Mouse (Mus musculus): ENCODE data around the gene Naa35. TPM values are rescaled to one million over a fixed set of nuclear protein-coding genes. Genes with fewer than 3 reads are reported as not detected.

The Naa35 gene
- total RNA-seq (2021): 10 to 100 TPM; 32.0 to 36.5 TPM
- long read RNA-seq, experiment 1, transcript Naa35-201 (23 exons, 3,793 nt): major isoform, 10 of 16 reads
- long read RNA-seq, experiment 1, partial matches to known transcripts: 2 of 16 reads
- long read RNA-seq, experiment 1, other reads (novel, unspliced or antisense): 4 of 16 reads
- long read RNA-seq, experiment 2, transcript Naa35-201 (23 exons, 3,793 nt): major isoform, 9 of 18 reads
- long read RNA-seq, experiment 2, partial matches to known transcripts: 3 of 18 reads
- long read RNA-seq, experiment 2, other reads (novel, unspliced or antisense): 6 of 18 reads

DNA sequence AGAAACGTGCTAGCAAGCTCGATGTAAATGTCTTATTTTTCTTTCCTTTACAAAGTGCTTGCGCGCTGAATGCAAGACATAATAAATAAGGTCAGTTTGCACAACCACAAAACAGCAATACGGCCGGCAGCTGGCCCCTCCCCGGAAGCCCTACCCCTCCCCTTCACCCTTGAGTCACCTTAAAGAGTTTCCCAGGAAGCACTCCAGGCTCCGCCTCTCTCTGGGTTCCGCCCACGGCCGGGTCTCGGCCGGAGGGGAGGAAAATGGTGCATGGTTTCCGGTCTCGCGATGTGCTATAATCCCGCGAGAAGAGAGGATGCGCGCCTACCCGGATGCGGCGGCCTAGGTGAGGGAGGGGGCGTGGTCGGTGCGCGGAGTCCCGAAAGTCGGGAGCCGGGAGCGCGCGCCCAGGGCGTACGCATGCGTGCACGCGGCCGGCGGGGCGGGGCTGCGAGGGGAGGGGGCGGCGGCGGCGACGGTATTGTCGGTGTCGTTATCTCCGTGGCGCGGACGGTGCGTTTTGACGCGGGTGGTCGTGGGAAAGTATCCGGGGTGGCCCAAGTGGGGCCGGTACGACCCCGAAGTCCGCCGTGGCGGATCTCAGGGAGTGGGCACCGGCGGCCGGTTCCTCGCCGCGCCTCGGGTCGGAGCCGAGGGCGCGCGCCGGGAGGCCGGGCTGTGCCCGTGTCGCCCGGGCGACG, at the start of gene Naa35, which contains the start of gene Agtpbp1:
TSS of gene Naa35 (plus strand) at position 313 of the 701 bp plus-strand sequence.
TSS of gene Agtpbp1 (minus strand) at position 281 of the 701 bp plus-strand sequence.
- DNase-seq: peak; percentile 98 to 100
- intact Hi-C loops (cut with DNase I): loop anchor here (1.0 kb wide), 1 partner anchor 28 kb away; no protein-coding TSS in a partner anchor

DNA sequence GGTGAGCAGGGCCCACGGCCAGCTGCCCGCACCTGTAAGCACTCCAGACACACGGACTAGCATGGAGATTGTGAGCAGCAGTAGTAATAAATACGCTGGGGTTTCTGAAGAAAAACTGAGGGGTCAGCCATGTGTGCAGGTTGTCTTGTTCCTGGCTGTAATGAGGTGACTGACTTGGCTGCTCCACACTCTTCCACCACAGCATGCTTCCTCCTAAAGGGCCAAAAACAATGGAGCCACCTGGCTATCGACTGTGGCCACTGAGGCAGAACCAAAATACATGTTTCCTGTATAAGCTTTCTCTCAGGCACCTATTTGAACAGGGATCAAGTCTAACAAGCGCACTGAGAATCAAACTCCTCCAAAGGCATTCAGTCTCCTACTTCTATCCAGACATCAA, 49.3 kb upstream of the Naa35 start:
- DNase-seq: no peak
- intact Hi-C loops (cut with DNase I): no loop called here

DNA sequence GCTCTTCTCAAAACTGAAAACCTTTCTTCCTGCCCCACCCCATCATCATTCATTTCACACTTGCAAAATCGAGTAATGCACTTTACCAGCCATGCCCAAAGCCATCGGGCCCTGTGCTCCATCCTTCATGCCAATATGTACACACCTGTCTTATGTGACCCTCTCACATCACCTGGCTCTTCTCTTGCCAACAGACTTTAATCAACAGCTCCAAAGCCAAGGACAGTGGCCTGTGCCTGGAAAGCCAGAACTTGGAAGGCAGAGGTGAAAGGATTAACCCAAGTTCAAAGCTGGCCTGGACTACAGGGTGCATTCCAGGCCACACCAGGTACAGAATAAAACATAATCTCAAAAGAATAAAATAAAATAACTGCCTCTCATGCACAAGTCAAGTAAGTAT, 48.4 kb upstream of the Naa35 start:
- DNase-seq: no peak
- intact Hi-C loops (cut with DNase I): no loop called here

DNA sequence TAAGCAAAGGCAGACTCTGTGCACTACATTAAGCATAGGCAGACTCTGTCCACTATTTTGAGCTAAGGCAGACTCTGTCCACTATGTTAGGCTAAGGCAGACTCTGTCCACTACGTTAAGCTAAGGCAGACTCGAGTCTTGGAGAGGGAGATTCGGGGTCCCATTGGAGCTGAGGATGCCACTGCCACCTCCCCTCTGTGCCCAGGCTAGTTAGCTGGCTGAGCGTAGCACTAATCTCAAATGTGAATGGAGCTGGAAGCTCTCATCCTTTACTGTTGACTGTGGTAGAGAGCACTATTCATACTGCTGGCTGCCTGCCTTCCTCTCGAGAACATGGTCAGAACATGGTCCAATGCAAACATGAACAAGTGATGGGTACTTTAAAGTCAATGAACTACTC, 46.4 kb upstream of the Naa35 start:
- DNase-seq: no peak
- intact Hi-C loops (cut with DNase I): no loop called here

DNA sequence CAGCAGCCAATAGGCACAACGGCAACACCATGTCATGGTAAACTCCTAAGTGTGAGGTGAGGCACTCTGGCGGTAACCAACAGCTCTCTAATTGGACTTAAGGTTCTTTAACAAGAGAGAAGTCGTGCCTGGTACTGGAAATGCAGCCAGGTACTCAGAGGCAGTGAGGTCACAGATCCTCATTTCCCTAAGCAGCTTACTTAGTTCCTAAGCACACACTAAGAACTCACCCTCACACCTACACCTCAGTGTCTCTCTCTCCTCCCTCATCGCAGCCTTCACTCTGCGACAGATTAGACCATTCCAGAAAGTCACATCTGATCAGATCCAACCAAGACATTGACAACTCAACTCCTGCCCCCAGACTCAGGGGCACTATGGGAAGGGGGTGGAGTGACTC, 45.0 kb upstream of the Naa35 start:
- intact Hi-C loops (cut with DNase I): no loop called here
- no peak for DNase-seq

DNA sequence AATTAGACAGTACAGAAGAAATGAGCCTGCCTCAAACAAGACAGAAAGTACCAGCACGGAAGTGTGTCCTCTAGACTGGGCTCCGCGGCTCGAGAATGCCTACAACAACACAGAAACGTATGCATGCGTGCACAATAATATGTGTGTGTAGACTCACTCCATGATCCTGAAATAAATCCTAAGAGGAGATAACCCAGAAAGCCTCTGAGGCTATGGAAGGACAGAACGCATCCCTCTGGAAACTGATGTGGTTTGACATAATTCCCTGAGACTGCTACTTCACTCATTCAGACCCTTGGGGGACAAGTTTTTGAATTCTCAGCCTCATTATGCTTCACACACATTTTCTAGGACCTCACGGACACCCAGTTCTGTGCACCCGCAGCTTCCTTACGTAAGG, 42.6 kb upstream of the Naa35 start:
- no peak for DNase-seq
- intact Hi-C loops (cut with DNase I): no loop called here

DNA sequence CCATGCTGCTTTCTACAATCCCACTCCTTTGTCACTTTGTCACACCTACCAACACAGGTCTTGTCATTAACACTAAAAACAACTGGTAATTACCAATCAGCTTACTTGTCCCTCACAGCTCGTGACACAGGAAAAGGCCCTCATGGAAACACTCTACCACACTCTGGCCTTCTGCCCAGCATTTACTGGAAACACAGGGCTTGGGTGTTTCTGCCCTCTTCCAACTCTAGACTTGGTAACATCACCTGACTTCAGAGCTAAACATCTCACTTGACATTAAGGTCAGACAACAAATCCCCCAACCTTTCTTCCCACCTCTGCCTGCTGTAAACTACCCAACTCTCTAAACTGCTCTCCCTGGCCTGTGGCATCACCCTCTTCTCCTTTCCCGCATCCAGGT, 38.0 kb upstream of the Naa35 start:
- intact Hi-C loops (cut with DNase I): no loop called here
- no peak for DNase-seq

DNA sequence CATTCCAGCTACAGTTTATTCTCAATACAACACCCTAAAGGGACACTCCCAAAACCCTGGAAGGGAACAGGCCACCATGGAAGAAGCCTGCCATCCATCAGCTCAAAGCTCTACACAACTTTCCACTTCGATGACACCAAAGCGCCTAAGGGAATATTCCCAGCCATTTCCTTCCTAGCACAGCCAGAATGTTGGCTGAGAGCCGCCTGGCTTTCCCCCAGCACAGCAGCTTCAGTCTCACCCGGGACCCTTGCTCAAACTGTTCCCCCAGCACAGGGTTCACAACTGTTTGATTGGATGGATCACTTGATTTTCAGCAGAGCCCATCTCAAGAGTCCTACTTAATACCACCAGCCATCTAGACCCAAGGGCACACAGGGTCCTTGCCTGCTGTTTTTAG, 37.3 kb upstream of the Naa35 start:
- intact Hi-C loops (cut with DNase I): no loop called here

DNA sequence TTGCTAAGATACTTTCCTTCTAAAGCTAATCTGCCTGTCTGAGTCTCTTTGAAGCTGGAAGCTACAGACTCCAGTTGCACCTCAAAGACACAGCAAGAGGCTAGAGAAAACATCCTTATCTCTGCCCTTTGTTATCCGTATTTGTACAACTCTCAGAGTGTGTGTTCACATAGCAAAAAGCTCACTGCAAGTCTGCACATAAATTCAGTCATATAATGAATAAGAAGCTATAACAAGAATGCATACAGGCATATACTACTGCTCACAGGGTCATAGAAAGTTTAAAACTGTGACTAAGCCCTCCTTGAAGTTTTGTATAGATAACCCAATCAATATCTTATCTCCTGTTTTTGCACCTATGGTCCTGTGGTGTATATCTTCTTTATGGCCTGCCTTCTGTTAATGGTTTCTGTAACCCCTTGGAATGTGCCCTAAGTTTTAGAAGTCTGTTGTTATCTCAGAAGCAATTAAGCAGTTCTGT, 35.7 kb upstream of the Naa35 start:
- intact Hi-C loops (cut with DNase I): no loop called here
- DNase-seq: no peak

More for the DNA sequence above, 37.3 kb upstream of the Naa35 start:
- DNase-seq: no peak

DNA sequence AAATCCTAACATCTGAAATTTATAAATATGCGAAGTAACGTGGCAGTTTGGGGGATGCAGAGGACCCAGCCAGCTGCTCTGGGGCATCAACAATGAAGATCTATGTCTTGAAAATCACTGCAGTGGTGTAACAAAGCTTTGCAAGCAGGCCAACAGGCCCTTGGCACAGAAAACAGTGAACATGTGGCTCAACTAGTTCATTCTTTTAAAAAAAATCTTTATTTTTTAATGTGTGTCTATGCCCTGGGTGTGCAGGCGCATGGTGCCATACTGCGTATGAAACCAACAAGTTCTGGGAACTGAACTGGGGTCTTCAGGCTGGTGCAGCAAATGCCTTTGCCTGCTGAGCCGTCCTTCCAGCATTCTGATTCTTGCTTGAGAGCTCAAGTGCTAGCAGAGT, 32.8 kb upstream of the Naa35 start:
- intact Hi-C loops (cut with DNase I): no loop called here
- no peak for DNase-seq

DNA sequence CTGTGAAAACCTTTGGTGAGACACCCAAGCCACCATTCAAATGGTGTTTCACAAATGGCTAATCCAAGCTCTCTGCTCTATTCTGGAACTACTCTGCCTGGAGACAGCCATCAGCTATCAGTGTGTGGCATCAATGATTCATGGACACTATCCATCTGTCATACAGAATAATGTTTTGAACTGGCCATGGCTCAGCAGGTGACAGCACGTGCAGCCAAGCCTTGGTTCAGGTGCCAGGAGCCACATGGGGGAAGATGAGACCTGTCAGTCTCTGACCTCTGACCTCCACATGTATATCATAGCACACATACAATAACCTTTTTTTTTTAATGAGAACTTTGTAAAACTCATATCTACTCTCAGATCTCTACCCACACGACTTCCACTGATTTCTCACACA, 32.3 kb upstream of the Naa35 start:
- DNase-seq: no peak
- intact Hi-C loops (cut with DNase I): no loop called here

DNA sequence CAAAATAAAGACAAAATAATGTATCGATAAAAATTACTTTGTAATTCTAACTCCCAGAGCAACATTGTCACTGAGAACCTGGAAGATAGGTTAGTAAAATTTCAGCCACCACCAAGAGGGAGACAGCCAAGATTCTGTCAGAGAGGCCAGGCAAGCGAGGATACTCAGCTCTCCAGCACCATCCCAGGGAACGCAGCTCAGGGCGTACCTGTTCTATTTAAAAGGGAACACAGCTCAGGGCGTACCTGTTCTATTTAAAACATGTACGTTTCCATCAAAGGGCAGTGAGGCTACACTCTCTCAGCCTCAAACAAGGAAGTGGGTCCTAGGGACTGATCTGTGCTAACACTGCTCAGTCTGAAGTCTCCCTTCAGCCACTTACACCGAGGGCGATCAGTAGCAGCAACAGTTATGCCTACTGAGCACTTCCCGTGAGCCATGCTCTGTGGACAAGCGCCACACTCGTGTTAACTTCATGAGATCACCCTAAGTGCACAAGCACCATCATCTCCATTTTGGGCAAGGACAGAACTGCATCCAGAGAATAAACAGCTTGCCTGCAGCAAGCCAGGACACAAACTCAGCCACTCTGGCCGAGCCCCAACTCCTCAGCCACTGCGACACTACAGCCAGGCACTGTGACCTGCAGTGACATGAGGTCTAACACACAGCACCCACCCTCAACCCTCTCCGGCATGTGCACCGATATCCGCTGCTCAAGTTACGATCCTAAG, 30.1 kb upstream of the Naa35 start:
- no peak for DNase-seq
- intact Hi-C loops (cut with DNase I): no loop called here

DNA sequence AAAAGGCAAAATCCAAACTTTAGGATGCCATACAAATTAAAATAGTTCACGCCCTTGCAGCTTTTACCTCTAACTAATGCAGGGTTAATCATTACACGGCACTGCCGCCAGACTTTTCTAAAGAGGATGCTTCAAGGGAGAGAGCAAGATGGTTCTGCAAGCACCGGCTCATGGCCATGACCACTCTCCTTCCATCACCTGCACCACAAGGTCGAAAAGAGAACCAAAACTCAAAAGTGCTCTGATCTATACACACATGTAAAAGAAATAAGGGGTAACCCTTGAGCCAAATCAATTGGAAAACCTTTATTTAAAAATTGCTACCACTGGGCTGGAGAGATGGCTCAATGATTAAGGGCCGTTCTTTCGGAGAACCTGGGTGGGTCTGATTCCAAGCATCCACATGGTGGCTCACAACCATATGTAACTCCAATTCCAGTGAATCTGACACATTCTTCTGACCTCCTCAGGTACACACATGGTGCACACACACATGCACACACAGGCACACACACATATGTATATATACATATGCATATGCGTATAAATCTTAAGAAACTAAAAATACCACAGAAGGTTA, 29.4 kb upstream of the Naa35 start:
- intact Hi-C loops (cut with DNase I): no loop called here
- no peak for DNase-seq

DNA sequence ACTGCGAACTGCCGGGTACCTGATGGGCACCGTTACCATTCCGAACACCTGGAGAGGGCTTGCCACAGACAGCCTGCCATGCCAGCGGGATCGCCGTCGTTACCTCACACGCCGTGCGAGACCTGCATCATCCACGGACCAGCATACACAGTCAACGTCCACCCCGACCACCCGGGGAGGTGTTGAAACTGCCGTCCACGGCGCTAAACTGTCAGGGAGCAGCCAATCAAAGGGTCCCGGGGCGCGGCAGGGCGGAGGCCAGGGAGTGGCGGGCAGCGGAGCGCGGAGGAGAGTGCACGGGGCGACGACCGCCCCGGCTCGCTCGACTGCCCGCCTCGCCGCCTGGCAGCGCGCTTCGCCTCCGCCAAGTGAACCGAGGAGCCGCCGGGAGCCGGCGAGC, 28.4 kb upstream of the Naa35 start:
- intact Hi-C loops (cut with DNase I): loop anchor here (1.0 kb wide), 1 partner anchor 29 kb away; the partner anchor contains the start of genes Agtpbp1 and Naa35
- DNase-seq: peak; percentile 21 to 39

DNA sequence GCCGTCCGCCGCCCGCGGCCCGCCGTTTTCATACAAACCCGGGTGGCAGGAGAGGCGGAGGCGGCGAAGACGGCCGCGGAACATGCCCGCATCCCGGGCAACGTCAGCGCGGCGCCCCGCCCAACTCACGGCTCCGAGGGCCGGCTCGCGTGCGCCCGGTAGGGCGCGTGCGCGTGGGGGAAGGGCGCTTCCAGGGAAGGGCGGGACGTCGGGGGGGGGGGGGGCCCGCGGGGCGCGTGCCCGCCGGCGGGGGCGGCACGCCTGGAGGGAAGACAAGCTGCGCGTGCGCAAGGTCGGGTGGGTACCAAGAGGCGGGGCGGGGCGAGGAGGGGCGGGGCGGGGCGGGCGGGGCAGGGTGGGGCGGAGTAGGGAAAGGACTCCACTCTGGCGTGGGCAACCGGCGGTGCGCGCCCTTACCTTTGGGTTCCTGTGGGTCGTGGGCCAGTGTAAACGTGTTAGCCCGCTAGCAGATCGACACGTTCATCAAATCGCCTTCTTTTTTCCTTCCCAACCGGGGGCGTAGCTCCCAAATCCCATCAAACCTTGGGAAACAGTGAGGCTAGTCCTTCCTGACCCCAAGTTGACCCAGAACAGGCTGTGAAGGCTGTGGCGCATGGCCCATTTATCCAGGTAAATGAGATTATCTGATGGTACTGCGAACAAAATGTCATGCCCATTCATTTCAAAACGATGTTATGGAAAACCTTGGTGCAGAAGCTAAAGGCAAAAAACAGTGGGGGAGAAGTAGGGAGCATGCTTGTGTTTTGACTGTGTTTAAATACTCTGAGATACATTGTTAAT, 27.7 kb upstream of the Naa35 start:
- intact Hi-C loops (cut with DNase I): loop anchor here (1.0 kb wide), 1 partner anchor 28 kb away; the partner anchor contains the start of genes Agtpbp1 and Naa35
- peak; percentile 76 to 88 for DNase-seq

DNA sequence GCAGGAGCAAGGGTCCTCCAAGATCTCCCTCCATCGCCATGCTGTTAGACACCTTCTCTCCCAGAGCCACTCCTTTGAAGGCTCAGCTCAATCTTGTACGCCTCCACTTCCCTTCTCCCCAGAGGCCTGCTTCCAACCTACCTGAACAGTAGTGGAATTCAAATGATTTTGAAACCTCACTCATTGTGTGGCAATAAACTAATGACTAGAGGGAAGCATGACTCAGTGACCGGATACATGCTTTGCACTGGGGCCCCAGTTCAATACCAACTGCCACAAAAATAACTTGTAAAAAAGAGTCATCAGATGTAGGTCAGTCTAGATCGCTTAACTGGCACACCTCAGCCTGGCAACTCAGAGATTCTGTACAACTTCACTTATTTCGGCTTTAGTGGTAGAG, 26.3 kb upstream of the Naa35 start:
- intact Hi-C loops (cut with DNase I): no loop called here
- DNase-seq: no peak

DNA sequence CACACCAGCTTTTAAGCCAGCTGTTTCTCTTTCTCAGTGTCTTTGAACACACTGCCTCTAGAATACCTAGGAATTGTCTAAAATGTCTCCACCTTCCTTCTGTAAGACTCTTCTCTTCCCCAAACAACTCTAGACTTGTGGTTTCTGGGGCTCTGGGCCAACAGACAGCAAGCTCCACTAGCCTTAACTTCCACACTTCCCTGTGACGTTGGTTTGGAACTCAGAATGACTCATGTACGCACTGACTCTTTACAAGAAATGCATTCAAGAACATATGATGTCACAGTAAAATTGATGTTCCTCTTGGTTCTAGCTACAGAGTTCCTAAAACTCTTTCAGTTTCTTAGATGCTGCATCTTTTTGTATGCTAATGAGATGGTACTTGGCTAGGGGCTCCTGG, 22.6 kb upstream of the Naa35 start:
- intact Hi-C loops (cut with DNase I): no loop called here
- no peak for DNase-seq

DNA sequence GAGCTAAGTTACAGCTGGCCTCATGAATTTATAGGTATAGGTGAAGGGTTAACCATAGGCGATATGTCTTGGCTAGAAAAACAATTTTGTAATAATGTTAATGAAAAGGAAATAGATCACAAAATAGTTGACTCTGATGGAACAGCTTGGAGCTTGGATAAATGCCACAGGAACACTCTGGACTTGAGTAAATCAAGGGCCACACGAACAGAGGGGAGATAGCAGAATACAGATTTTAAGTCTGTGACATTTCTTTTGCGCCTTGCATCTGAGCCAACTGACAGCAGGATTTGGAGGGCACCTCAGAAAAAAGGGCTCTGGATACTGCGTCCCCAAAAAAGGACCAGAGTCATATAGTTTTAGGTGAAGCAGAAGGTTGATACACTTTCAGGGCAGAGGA, 20.6 kb upstream of the Naa35 start:
- no peak for DNase-seq
- intact Hi-C loops (cut with DNase I): no loop called here

DNA sequence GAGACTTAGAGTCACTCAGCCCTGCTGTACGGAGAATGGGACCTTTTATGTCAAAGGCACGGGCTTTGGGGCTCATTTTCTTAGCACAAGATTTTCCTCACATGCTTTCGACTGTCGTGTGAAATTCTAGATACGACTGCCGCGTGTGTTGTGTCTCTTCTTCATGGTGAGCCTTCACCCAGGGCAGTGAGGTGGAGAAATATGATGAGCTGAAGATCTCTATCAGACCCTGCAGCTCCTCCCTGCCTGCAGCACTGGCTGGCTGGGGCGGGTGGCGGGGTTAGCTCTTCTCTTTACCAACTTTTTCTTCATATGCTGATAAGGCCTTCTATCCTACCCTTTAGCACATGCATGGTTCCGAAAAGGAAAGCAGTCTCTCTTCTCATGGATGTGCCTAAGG, 20.1 kb upstream of the Naa35 start:
- intact Hi-C loops (cut with DNase I): no loop called here
- DNase-seq: no peak

DNA sequence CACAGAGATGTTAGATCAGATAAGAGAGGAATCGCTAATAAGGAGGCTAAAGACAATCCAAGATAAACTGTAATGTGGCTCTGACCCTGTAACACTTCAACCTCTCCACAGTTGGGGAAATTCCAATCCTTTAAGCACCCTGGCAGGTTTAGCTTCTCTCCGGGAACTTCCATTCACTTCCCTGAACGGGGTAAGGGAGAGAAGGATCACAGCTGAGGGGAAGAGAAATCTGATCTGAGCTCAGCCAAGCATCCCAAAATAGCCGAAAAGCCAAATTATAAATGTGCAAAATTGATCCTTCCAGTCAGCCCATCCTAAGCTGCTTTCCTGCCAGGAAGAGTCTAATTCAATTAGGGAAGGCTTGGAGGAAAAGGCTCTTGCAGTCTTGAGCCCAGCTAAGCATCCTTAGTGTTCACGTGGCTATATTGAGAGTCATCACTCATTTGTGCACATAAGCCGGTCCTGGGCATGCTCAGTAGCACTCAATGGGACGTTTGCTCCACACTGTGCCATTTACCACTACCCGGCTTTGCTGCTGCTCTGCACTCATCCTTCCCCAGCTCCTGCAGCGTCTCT, 19.0 kb upstream of the Naa35 start:
- intact Hi-C loops (cut with DNase I): no loop called here

More for the DNA sequence above, 19.0 kb upstream of the Naa35 start:
- no peak for DNase-seq

Data from gastrocnemius, postnatal 36 days (tissue).